Mouse (Mus musculus): ENCODE data around the gene Pnma1. TPM values are rescaled to one million over a fixed set of nuclear protein-coding genes. Genes with fewer than 3 reads are reported as not detected.

The Pnma1 gene
- total and polyA plus RNA-seq, 2 experiments from 2014 or later, result 12.0 to 13.9 TPM

GRCm38 (mm10) chr12:84176886-84177765 is 28.8 kb upstream of the Pnma1 start:
- Histone ChIP-seq H3K4me3 (ENCODE audit: low read depth, low read length) (no peak overlapping the region), H3K27me3 (ENCODE audit: insufficient read depth, low read length) (no peaks in the 10 kb centered on the region), H3K9ac (peak overlapping the region; percentile 65; the same call in 1 of the 2 replicates), H3K27ac (ENCODE audit: low read depth, low read length) (peak overlapping the region; percentile 95), H3K36me3 (ENCODE audit: insufficient read depth) (peaks cover 15% of the 10 kb centered on the region), H3K9me3 (ENCODE audit: low read length) (no peaks in the 10 kb centered on the region), H3K4me2 (ENCODE audit: low read depth) (no peak overlapping the region), H3K4me1 (ENCODE audit: insufficient read depth) (peaks cover 28% of the 10 kb centered on the region)
- TF ChIP-seq CTCF (IDR thresholded peaks at IDR 0.05; ENCODE audit: low read depth), result no peak
- ATAC-seq (no peak), DNase-seq (no peak)
- 50% methylated on average over 6 of the region's 6 CpGs for WGBS

GRCm38 (mm10) chr12:84176126-84176769 is 28.0 kb upstream of the Pnma1 start:
- ATAC-seq (peak; percentile 69), DNase-seq (no peak)
- Histone ChIP-seq H3K4me1 (ENCODE audit: insufficient read depth) (peaks cover 22% of the 10 kb centered on the region), H3K9ac (peak overlapping the region; percentile 65), H3K36me3 (ENCODE audit: insufficient read depth) (peaks cover 22% of the 10 kb centered on the region), H3K9me3 (ENCODE audit: low read length) (no peaks in the 10 kb centered on the region), H3K27ac (ENCODE audit: low read depth, low read length) (peak overlapping the region; percentile 95), H3K27me3 (ENCODE audit: insufficient read depth, low read length) (no peaks in the 10 kb centered on the region), H3K4me3 (ENCODE audit: low read depth, low read length) (peak overlapping the region; percentile 40), H3K4me2 (ENCODE audit: low read depth) (peak overlapping the region; percentile 66)
- WGBS, result 11% methylated on average over 13 of the region's 13 CpGs
- no peak for TF ChIP-seq CTCF (IDR thresholded peaks at IDR 0.05; ENCODE audit: low read depth)

- peak; percentile 84 for DNase-seq
- Histone ChIP-seq H3K4me2 (ENCODE audit: low read depth) (peak overlapping the region; percentile 66), H3K9me3 (ENCODE audit: low read length) (no peaks in the 10 kb centered on the region), H3K27ac (ENCODE audit: low read depth, low read length) (peak overlapping the region; percentile 95), H3K36me3 (ENCODE audit: insufficient read depth) (peaks cover 22% of the 10 kb centered on the region), H3K9ac (peak overlapping the region; percentile 65), H3K4me3 (ENCODE audit: low read depth, low read length) (peak overlapping the region; percentile 40), H3K27me3 (ENCODE audit: insufficient read depth, low read length) (no peaks in the 10 kb centered on the region), H3K4me1 (ENCODE audit: insufficient read depth) (peaks cover 16% of the 10 kb centered on the region)
- peak; percentile 35 for TF ChIP-seq CTCF (IDR thresholded peaks at IDR 0.05; ENCODE audit: low read depth)
- peak; percentile 84 for ATAC-seq
- under 1% methylated on average over 20 of the region's 20 CpGs for WGBS
These were observed 27.4 kb upstream of the Pnma1 start for GRCm38 (mm10) chr12:84175659-84176061.

GRCm38 (mm10) chr12:84174871-84175270 is 26.6 kb upstream of the Pnma1 start:
- peaks cover 22% of the 10 kb centered on the region for H3K36me3 ChIP-seq (ENCODE audit: insufficient read depth)
- WGBS, result 84% methylated on average over 6 of the region's 6 CpGs

GRCm38 (mm10) chr12:84174190-84174811 is 26.0 kb upstream of the Pnma1 start:
- Histone ChIP-seq H3K27ac (ENCODE audit: low read depth, low read length) (no peak overlapping the region), H3K4me2 (ENCODE audit: low read depth) (no peak overlapping the region), H3K9me3 (ENCODE audit: low read length) (no peaks in the 10 kb centered on the region), H3K36me3 (ENCODE audit: insufficient read depth) (peaks cover 22% of the 10 kb centered on the region), H3K4me3 (ENCODE audit: low read depth, low read length) (no peak overlapping the region), H3K9ac (no peak overlapping the region), H3K27me3 (ENCODE audit: insufficient read depth, low read length) (no peaks in the 10 kb centered on the region), H3K4me1 (ENCODE audit: insufficient read depth) (peaks cover 14% of the 10 kb centered on the region)
- TF ChIP-seq CTCF (IDR thresholded peaks at IDR 0.05; ENCODE audit: low read depth), result no peak
- 75% methylated on average over 9 of the region's 9 CpGs for WGBS
- ATAC-seq (no peak), DNase-seq (no peak)

More at GRCm38 (mm10) chr12:84174871-84175270, 26.6 kb upstream of the Pnma1 start:
- no peak for TF ChIP-seq CTCF (IDR thresholded peaks at IDR 0.05; ENCODE audit: low read depth)
- Histone ChIP-seq H3K27ac (ENCODE audit: low read depth, low read length) (peak overlapping the region; percentile 95), H3K4me2 (ENCODE audit: low read depth) (no peak overlapping the region), H3K9me3 (ENCODE audit: low read length) (no peaks in the 10 kb centered on the region), H3K4me1 (ENCODE audit: insufficient read depth) (peaks cover 14% of the 10 kb centered on the region), H3K27me3 (ENCODE audit: insufficient read depth, low read length) (no peaks in the 10 kb centered on the region), H3K4me3 (ENCODE audit: low read depth, low read length) (no peak overlapping the region), H3K9ac (no peak overlapping the region)
- ATAC-seq, result no peak
- no peak for DNase-seq

GRCm38 (mm10) chr12:84173309-84173915 is 25.1 kb upstream of the Pnma1 start:
- ATAC-seq, result no peak
- peaks cover 22% of the 10 kb centered on the region for H3K36me3 ChIP-seq (ENCODE audit: insufficient read depth)
- TF ChIP-seq CTCF (IDR thresholded peaks at IDR 0.05; ENCODE audit: low read depth), result no peak
- no peak overlapping the region for H3K27ac ChIP-seq (ENCODE audit: low read depth, low read length)
- no peak overlapping the region for H3K4me3 ChIP-seq (ENCODE audit: low read depth, low read length)
- no peak overlapping the region for H3K4me2 ChIP-seq (ENCODE audit: low read depth)
- H3K9ac ChIP-seq, result no peak overlapping the region
- H3K9me3 ChIP-seq (ENCODE audit: low read length), result no peaks in the 10 kb centered on the region
- DNase-seq, result no peak
- H3K27me3 ChIP-seq (ENCODE audit: insufficient read depth, low read length), result no peaks in the 10 kb centered on the region
- WGBS, result 93% methylated on average over 13 of the region's 13 CpGs
- peaks cover 14% of the 10 kb centered on the region for H3K4me1 ChIP-seq (ENCODE audit: insufficient read depth)
